Mouse (Mus musculus) heart, embryonic 15.5 days (tissue): Measurements from ENCODE around the gene Kmt2d. TPM values are rescaled to one million over a fixed set of nuclear protein-coding genes. Genes with fewer than 3 reads are reported as not detected.

Experiments
- ATAC-seq: fragments of 200-750 bp; cut with Nextera tagmentation; replicated peaks from 2 replicates; pipeline ENCODE4 v1.8.0; 2017; ENCODE audit warnings: low read depth, moderate TSS enrichment; ENCODE audit not compliant: insufficient number of reproducible peaks, insufficient read depth, low FRiP score
- H3K27ac ChIP-seq: fragments of 300-500 bp; sonication (generic); 2 replicates; pipeline ENCODE4 v1.5.1; 2015; ENCODE audit warnings: mild to moderate bottlenecking, inconsistent platforms
- H3K27me3 ChIP-seq: fragments of 300-500 bp; sonication (generic); 2 replicates; pipeline ENCODE4 v1.6.1; 2015; ENCODE audit warnings: inconsistent platforms
- H3K36me3 ChIP-seq: fragments of 300-500 bp; sonication (generic); 2 replicates; pipeline ENCODE4 v1.6.1; 2015; ENCODE audit warnings: mild to moderate bottlenecking, inconsistent platforms
- H3K4me1 ChIP-seq: fragments of 300-500 bp; sonication (generic); replicated peaks from 2 replicates; pipeline ENCODE4 v1.6.1; 2015; ENCODE audit warnings: inconsistent platforms
- H3K4me2 ChIP-seq: fragments of 300-500 bp; sonication (generic); 2 replicates; pipeline ENCODE4 v1.6.1; 2015; ENCODE audit warnings: inconsistent platforms, mild to moderate bottlenecking, moderate library complexity
- H3K4me3 ChIP-seq: fragments of 300-500 bp; sonication (generic); 2 replicates; pipeline ENCODE4 v1.5.1; 2015; ENCODE audit warnings: mild to moderate bottlenecking, inconsistent platforms
- H3K9ac ChIP-seq: fragments of 300-500 bp; sonication (generic); 2 replicates; pipeline ENCODE4 v1.6.1; 2015; ENCODE audit warnings: mild to moderate bottlenecking, inconsistent platforms
- H3K9me3 ChIP-seq: fragments of 300-500 bp; sonication (generic); replicated peaks from 2 replicates; pipeline ENCODE4 v1.6.1; 2016; ENCODE audit warnings: inconsistent platforms
- WGBS: fragments of 180-500 bp; shearing (Covaris S2); methylation state at CpG from one replicate; pipeline ENCODE4 v1.1.7; 2015; ENCODE audit warnings: mixed read lengths; 5-methylcytosine and 5-hydroxymethylcytosine counted together
- polyA plus RNA-seq: library from polyadenylated mRNA; unstranded; fragments of >200 nt; fragmentation: Nextera tagmentation; extraction: Ambion mirVana; gene quantifications from 2 replicates; pipeline ENCODE4 v1.2.1, GENCODE M21; 2015

Kmt2d gene
- polyA plus RNA-seq, 1 experiment from 2014 or later = 7.6 TPM

- Histone ChIP-seq H3K4me3 (no peak overlapping the region), H3K9ac (no peak overlapping the region), H3K9me3 (no peaks in the 10 kb centered on the region), H3K4me1 (peaks cover 34% of the 10 kb centered on the region), H3K36me3 (peaks cover 51% of the 10 kb centered on the region), H3K27me3 (no peaks in the 10 kb centered on the region), H3K27ac (no peak overlapping the region), H3K4me2 (no peak overlapping the region)
- WGBS = 70% methylated on average over 5 of the region's 5 CpGs
- ATAC-seq = no peak
Measured at GRCm38 (mm10) chr15:98866501-98866900, 4.5 kb downstream of the Kmt2d start.

GRCm38 (mm10) chr15:98865771-98866170 is 5.2 kb downstream of the Kmt2d start:
- no peak overlapping the region for H3K4me2 ChIP-seq
- no peak for ATAC-seq
- no peak overlapping the region for H3K9ac ChIP-seq
- H3K4me1 ChIP-seq = peaks cover 34% of the 10 kb centered on the region
- H3K36me3 ChIP-seq = peaks cover 58% of the 10 kb centered on the region
- WGBS = 96% methylated on average over 8 of the region's 8 CpGs
- H3K27me3 ChIP-seq = no peaks in the 10 kb centered on the region
- no peak overlapping the region for H3K4me3 ChIP-seq
- H3K9me3 ChIP-seq = no peaks in the 10 kb centered on the region
- no peak overlapping the region for H3K27ac ChIP-seq

- Histone ChIP-seq H3K9ac (no peak overlapping the region), H3K4me2 (no peak overlapping the region), H3K27me3 (no peaks in the 10 kb centered on the region), H3K4me1 (peaks cover 33% of the 10 kb centered on the region), H3K4me3 (no peak overlapping the region), H3K36me3 (peaks cover 66% of the 10 kb centered on the region), H3K27ac (no peak overlapping the region), H3K9me3 (no peaks in the 10 kb centered on the region)
- WGBS = 94% methylated on average over 6 of the region's 6 CpGs
- no peak for ATAC-seq
Measured at GRCm38 (mm10) chr15:98864951-98865350, 6.1 kb downstream of the Kmt2d start.

- no peak overlapping the region for H3K4me3 ChIP-seq
- no peak overlapping the region for H3K27ac ChIP-seq
- H3K36me3 ChIP-seq = peaks cover 79% of the 10 kb centered on the region
- no peaks in the 10 kb centered on the region for H3K27me3 ChIP-seq
- H3K4me1 ChIP-seq = peaks cover 19% of the 10 kb centered on the region
- H3K9ac ChIP-seq = no peak overlapping the region
- no peak for ATAC-seq
- 90% methylated on average over 12 of the region's 12 CpGs for WGBS
- no peak overlapping the region for H3K4me2 ChIP-seq
- no peaks in the 10 kb centered on the region for H3K9me3 ChIP-seq
Measured at GRCm38 (mm10) chr15:98863451-98863958, 7.5 kb downstream of the Kmt2d start.

- no peak overlapping the region for H3K4me3 ChIP-seq
- peaks cover 2% of the 10 kb centered on the region; the same call in 1 of the 2 replicates for H3K4me1 ChIP-seq
- H3K9me3 ChIP-seq = no peaks in the 10 kb centered on the region
- H3K4me2 ChIP-seq = no peak overlapping the region
- H3K27me3 ChIP-seq = no peaks in the 10 kb centered on the region
- H3K27ac ChIP-seq = no peak overlapping the region
- no peak overlapping the region for H3K9ac ChIP-seq
- WGBS = 83% methylated on average over 21 of the region's 21 CpGs
- ATAC-seq = no peak
- H3K36me3 ChIP-seq = peaks cover 95% of the 10 kb centered on the region
Measured at GRCm38 (mm10) chr15:98861701-98862410, 9.1 kb downstream of the Kmt2d start.

- H3K4me3 ChIP-seq = no peak overlapping the region
- H3K4me1 ChIP-seq = no peaks in the 10 kb centered on the region
- peaks cover 98% of the 10 kb centered on the region for H3K36me3 ChIP-seq
- ATAC-seq = no peak
- H3K4me2 ChIP-seq = no peak overlapping the region
- H3K9me3 ChIP-seq = no peaks in the 10 kb centered on the region
- no peak overlapping the region for H3K9ac ChIP-seq
- H3K27ac ChIP-seq = no peak overlapping the region
- H3K27me3 ChIP-seq = no peaks in the 10 kb centered on the region
- WGBS = 94% methylated on average over 18 of the region's 18 CpGs
Measured at GRCm38 (mm10) chr15:98860921-98861320, 10.1 kb downstream of the Kmt2d start.

- no peak overlapping the region for H3K9ac ChIP-seq
- H3K4me1 ChIP-seq = no peaks in the 10 kb centered on the region
- WGBS = 84% methylated on average over 9 of the region's 9 CpGs
- H3K9me3 ChIP-seq = no peaks in the 10 kb centered on the region
- no peak for ATAC-seq
- H3K4me3 ChIP-seq = no peak overlapping the region
- H3K27ac ChIP-seq = no peak overlapping the region
- H3K27me3 ChIP-seq = no peaks in the 10 kb centered on the region
- H3K36me3 ChIP-seq = peaks cover 98% of the 10 kb centered on the region
- H3K4me2 ChIP-seq = no peak overlapping the region
Measured at GRCm38 (mm10) chr15:98859319-98860043, 11.5 kb downstream of the Kmt2d start.

- H3K27ac ChIP-seq = no peak overlapping the region
- no peak for ATAC-seq
- H3K4me3 ChIP-seq = no peak overlapping the region
- peaks cover 98% of the 10 kb centered on the region for H3K36me3 ChIP-seq
- 88% methylated on average over 16 of the region's 16 CpGs for WGBS
- no peak overlapping the region for H3K9ac ChIP-seq
- no peak overlapping the region for H3K4me2 ChIP-seq
- no peaks in the 10 kb centered on the region for H3K9me3 ChIP-seq
- no peaks in the 10 kb centered on the region for H3K27me3 ChIP-seq
- H3K4me1 ChIP-seq = no peaks in the 10 kb centered on the region
Measured at GRCm38 (mm10) chr15:98854214-98854613, 16.8 kb downstream of the Kmt2d start.

GRCm38 (mm10) chr15:98853161-98853937 is 17.7 kb downstream of the Kmt2d start:
- H3K4me2 ChIP-seq = no peak overlapping the region
- no peak for ATAC-seq
- H3K9me3 ChIP-seq = no peaks in the 10 kb centered on the region
- no peak overlapping the region for H3K27ac ChIP-seq
- no peaks in the 10 kb centered on the region for H3K4me1 ChIP-seq
- no peak overlapping the region for H3K4me3 ChIP-seq
- peaks cover 99% of the 10 kb centered on the region for H3K36me3 ChIP-seq
- H3K27me3 ChIP-seq = no peaks in the 10 kb centered on the region
- 90% methylated on average over 28 of the region's 28 CpGs for WGBS
- no peak overlapping the region for H3K9ac ChIP-seq

GRCm38 (mm10) chr15:98852733-98853132 is 18.3 kb downstream of the Kmt2d start:
- ATAC-seq = no peak

GRCm38 (mm10) chr15:98852071-98852470 is 18.9 kb downstream of the Kmt2d start:
- ATAC-seq = no peak
- WGBS = 95% methylated on average over 9 of the region's 9 CpGs
- no peak overlapping the region for H3K4me2 ChIP-seq

More at GRCm38 (mm10) chr15:98852733-98853132, 18.3 kb downstream of the Kmt2d start:
- Histone ChIP-seq H3K9ac (no peak overlapping the region), H3K27ac (no peak overlapping the region), H3K4me2 (no peak overlapping the region), H3K27me3 (no peaks in the 10 kb centered on the region), H3K4me1 (no peaks in the 10 kb centered on the region), H3K9me3 (no peaks in the 10 kb centered on the region), H3K36me3 (peaks cover 99% of the 10 kb centered on the region), H3K4me3 (no peak overlapping the region)
- WGBS = 90% methylated on average over 9 of the region's 9 CpGs

More at GRCm38 (mm10) chr15:98852071-98852470, 18.9 kb downstream of the Kmt2d start:
- Histone ChIP-seq H3K9ac (no peak overlapping the region), H3K27ac (no peak overlapping the region), H3K36me3 (peaks cover 99% of the 10 kb centered on the region), H3K9me3 (no peaks in the 10 kb centered on the region), H3K27me3 (no peaks in the 10 kb centered on the region), H3K4me3 (no peak overlapping the region), H3K4me1 (no peaks in the 10 kb centered on the region)
